Mouse (Mus musculus): Measurements from ENCODE around the gene Kcnk7.

DNA sequence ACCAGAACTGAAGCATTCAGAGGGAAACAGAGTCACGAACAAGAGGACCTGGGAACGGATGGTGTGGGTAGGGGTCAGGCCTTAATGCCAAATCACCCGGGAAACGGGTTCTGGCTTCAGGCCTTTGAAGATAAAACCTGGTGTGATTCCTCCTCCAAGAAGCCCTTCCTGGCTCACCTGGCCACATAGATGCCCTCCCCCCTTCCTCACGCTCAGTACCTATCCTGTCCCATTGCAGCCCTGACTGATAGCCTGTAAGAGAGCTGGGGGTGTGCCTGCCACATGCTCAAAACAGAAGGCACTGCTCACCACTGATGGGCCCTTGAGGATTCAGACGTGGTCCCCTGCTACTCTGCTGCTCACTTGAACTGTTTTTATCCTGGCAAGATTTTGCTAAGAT is 10.4 kb upstream of the Kcnk7 start:
- no peak for TF ChIP-seq CTCF (IDR thresholded peaks at IDR 0.05; ENCODE audit: control insufficient read depth, insufficient read depth, insufficient read length)
- no peak for TF ChIP-seq USF1 (IDR thresholded peaks at IDR 0.05; ENCODE audit: low read depth)
- TF ChIP-seq MAX (IDR thresholded peaks at IDR 0.05) = no peak

Measured in C2C12 (cell line).